Mouse (Mus musculus): Measurements from ENCODE around the gene Hivep3.
A peak's percentile ranks its signal among the peaks of the same experiment; 100 is the strongest.

The Hivep3 gene

GRCm38 (mm10) chr4:119816620-119817356 is 83.2 kb downstream of the Hivep3 start:
- DNase-seq (ENCODE audit: low spot score in 2 of 2): peak in 1 of 2 experiments; percentile 49

GRCm38 (mm10) chr4:119825956-119826355 is 92.4 kb downstream of the Hivep3 start:
- no peak for DNase-seq (ENCODE audit: low spot score in 2 of 2)

DNA sequence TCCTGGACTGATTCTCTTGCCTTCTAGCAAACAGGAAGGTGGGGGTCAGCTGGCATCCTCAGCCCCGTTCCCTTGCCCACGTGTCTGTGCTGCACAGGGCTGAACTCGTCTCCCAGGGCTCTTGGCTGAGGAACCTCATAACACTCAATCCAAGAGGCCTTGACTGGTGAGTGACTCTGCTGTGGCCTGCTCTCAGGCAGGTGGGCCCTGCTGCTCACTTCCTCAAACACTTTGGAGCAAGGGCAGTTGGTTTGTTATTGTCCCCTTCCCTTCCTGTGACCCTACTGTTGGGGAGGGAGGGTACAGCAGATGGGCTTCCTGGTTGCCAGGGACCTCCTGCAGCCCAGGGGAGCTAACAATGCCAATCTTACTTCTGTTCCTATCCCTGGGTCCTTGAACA is 94.8 kb downstream of the Hivep3 start:
- no peak for DNase-seq (ENCODE audit: low spot score in 2 of 2)

DNA sequence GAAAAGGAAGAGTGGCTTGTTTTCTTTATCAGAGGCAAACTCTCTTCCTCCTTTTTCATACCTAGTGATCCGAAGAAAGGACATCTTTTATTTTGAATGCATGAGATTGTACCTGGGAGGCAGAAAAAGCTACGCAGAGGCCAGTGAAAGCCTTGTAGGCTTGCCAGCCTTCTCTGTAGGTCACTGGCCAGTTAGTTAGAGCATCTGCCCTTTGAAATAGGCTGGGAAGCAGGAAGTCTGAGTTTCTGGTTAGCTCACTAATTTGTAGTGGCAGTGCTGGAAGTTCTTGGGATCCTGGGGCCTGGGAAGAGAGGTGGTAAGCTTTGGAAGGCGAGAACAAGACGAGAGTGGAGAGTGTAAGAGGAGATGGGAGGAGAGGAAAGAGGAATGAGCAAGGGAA is 95.4 kb downstream of the Hivep3 start:
- no peak for DNase-seq (ENCODE audit: low spot score in 2 of 2)

DNA sequence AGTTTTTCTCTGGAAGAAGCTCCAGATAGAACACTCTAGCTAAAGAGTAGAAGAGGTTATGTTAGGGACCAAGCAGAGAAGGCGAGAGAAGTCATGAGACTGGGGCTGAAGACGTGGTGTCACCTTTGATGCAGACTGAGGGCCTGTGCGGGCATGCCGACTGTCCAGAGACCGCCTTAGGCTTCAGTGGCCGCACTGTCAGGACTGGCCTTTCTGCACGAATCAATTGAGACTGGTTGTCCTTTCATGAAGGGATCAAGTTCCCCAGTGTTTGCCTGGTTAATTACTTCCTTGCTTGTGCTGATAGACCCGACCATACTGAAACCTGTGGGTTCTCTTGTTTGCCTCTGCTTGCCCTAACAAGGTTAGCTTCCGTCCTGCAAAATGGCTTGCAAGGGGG is 99.7 kb downstream of the Hivep3 start:
- DNase-seq (ENCODE audit: low spot score in 2 of 2): no peak

DNA sequence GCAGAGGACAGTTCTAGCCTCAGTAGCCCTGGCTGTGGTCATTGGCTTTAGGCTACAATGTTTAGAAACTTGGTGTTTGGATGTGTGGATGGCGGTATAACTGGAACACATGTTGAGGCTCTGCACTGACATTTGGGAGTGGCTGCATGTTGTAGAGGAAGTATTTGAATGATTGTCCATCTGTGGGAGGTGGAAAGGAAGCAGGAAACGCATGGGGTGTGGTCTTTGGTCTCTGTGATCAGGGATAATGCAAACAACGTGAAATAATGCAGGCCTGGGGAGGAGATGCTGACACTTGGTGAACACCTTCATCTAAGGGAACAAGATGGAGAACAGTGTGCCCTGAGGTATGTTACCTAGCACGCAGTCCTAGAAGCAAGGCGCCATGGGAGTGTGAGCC is 100.3 kb downstream of the Hivep3 start:
- DNase-seq (ENCODE audit: low spot score in 2 of 2): no peak

- no peak for DNase-seq (ENCODE audit: low spot score in 2 of 2)
Observed at GRCm38 (mm10) chr4:119836181-119836580, 102.6 kb downstream of the Hivep3 start.

DNA sequence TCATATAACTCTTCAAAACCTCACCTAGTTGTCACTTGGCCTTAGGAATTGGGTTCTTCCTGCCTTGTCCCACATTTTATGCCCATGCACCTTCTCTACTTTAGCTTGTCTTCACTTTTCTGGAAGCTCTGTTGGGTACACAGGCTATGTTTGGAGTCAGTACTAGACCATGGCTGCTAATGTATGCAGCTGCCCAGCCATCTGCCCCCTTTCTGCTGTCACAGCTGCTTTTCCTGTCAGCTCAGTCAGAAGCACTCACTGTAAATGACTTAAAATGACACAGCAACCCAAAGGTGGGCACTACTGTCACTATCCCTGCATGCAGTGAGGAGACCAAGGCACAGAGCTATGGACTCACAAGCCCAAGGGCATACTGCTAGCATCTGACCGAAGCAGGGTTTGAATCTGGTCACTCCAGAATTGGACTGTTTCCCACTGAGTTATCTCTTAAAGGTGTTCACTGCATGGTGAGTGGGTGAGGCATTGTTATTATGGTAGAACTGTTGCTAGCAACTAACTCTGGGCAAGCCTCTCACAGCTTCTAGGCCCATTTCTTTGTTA is 104.0 kb downstream of the Hivep3 start:
- DNase-seq (ENCODE audit: low spot score in 2 of 2): no peak

DNA sequence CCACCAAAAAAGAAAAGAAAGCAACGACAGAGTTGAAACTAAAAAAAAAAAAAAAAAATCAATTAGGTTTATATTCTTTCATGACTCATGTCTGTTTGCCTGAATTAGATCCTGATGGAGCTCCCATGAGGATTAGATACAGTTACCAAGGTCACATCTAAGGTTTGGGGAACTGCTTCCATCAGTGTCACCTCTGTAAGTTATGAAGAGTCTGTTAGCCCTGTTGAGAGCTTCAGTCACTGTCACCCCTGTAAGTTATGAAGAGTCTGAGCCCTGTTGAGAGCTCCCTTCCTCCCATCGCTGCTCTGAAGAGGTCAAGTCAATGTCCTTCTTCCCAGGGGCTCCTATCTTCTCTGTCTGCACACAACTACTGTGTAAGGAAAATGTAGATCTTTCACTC is 104.7 kb downstream of the Hivep3 start:
- no peak for DNase-seq (ENCODE audit: low spot score in 2 of 2)

- DNase-seq (ENCODE audit: low spot score in 2 of 2): no peak
Observed at GRCm38 (mm10) chr4:119843294-119843693, 109.7 kb downstream of the Hivep3 start.

DNA sequence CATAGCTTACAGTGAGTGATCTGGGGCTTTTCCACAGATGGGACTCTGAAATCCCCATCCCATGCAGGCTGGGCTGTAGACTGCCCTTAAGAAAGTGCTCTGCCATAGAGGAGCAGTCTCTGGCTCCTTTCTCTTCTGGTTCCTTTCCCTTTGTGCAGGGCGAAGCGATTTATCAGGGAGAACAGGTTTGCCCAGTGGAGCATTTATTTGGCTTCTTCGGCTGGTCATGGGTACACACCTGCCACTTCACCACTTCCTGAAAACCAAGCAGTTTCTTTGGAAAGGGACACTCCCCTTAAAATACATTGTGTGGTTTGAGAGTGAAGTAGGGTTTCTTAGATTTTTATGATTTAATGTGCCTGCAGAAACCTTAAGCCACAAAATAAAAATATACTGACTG is 110.7 kb downstream of the Hivep3 start:
- no peak for DNase-seq (ENCODE audit: low spot score in 2 of 2)

GRCm38 (mm10) chr4:119845596-119846161 is 112.1 kb downstream of the Hivep3 start:
- no peak for DNase-seq (ENCODE audit: low spot score in 2 of 2)

- no peak for DNase-seq (ENCODE audit: low spot score in 2 of 2)
Observed at GRCm38 (mm10) chr4:119852483-119852882, 118.9 kb downstream of the Hivep3 start.

DNA sequence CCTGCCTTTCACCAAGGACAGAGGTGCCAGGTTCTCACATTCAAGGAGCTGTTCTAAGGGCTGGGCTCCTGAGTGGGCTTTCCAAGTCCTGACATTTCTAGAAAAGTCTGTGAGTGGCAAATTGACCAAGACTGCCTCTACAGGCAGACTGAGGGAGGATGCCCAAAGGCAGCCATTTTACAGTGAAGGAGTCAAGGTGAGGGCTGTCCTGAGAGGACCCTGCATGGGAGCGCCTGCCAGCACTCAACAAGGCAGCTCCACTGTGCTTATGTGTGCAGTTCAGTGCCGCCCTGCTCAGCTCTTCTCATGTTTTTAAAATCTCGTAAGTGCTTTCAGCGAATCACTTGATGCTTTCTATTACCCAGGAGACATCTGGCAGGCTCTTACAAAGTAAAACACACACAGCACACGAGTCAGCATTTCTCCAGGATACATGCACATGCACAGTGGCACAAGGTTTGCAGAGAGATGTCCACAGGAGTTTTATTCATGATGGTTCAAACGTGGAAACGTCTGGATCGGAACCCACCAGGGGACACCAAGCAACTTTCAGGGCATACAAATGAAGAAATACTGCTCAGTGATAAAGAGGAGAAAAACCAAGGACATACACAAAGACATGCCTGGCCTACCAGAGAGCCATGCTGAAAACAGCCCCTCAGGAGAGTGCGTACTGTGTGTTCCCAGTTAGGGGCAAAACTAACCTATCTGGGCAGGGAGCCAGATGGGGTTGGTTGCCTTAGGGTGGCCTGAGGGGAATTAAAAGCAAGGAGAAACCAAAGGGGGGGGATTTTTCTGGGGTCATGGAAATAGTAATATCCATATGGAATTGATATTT is 120.9 kb downstream of the Hivep3 start:
- DNase-seq (ENCODE audit: low spot score in 2 of 2): no peak

DNA sequence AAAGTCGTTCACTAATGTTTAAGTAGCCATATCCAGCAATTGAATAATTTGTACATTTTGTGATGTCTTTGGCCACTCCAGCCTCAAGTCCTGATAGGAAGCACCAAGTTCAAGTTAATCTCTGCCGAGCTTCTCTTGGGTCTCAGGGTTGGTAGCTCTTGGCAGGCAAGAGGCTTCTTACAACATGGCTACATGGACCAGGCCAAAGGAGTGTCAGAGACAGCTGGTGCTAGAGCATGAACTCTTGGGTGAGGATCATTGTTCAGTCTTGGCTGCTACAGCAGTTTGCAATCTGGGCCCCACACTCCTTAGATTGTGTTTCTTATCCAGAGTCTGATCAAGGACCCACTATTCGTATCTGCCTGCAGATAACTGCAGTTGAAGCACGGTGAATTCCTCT is 125.9 kb downstream of the Hivep3 start:
- DNase-seq (ENCODE audit: low spot score in 2 of 2): no peak

DNA sequence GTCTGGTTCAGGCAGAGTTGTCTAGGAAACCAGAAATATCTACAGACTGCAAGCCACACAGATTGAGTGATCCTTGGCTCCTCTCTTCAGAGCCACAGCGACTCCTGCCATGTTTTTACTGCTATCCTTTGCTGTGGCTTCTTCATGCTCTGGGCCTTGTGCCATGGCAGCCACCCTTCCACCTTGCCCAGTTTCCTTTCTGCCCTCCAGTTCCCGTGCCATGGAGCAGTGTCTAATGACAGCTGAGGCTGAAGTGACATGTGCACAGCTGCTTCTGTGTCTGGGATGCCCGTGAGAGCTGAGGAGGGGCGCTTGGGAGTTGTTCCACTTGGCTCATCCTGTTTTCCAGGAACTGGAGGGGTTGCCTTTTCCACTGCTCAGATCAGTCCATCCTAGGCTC is 127.4 kb downstream of the Hivep3 start:
- DNase-seq (ENCODE audit: low spot score in 2 of 2): no peak

DNA sequence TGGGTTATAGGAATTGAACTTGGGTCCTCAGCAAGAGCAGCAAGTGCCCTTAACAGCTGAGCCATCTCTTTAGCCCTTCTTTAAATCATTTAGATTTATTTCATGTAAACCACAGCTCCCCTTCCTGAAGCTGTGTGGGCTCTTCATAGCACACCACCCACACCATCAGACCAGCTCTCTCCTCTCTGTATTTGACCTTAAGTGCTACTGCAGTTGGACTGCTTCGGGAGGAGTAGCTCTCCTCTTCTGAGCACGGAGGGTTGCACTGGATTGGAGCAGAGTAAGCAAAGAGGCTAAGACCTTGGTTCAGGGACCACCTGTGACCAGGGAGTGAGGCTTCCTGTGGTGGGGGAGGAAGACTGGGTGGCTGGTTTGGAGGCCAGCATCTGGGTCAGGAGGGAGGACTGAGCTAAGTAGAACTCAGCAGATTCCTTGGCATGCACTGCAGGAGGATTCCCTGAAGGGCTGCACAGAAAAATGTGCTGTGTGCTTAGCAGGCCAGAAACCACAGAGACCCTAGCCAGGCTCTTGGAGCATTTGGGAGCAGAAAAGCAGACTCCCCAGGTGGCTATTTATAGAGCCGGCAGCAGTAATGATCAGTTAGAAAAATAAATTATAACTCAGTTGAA is 132.4 kb downstream of the Hivep3 start:
- no peak for DNase-seq (ENCODE audit: low spot score in 2 of 2)

GRCm38 (mm10) chr4:119867132-119867531 is 133.5 kb downstream of the Hivep3 start:
- DNase-seq (ENCODE audit: low spot score in 2 of 2): no peak

DNA sequence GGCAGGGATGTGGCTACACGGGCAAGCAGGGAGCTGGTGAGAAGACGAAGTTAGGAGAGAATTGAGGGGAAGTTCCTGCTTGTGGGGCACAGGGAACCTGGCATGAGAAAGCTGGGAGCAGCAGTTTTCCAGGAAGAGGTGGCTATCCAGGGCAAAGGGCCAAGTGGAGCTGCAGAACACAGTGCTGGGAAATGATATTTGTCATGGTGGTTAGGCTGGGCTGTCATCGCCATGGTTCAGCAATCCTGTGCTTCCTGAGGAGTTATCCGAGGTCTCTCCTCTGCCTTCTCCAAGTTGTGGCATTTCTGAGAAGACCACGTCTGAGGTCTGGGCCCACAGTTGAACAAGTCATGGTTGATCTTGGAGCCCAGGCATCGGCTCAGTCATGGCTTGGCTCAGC is 136.8 kb downstream of the Hivep3 start:
- no peak for DNase-seq (ENCODE audit: low spot score in 2 of 2)

- DNase-seq (ENCODE audit: low spot score in 2 of 2): no peak
Observed at GRCm38 (mm10) chr4:119871441-119871840, 137.9 kb downstream of the Hivep3 start.

DNA sequence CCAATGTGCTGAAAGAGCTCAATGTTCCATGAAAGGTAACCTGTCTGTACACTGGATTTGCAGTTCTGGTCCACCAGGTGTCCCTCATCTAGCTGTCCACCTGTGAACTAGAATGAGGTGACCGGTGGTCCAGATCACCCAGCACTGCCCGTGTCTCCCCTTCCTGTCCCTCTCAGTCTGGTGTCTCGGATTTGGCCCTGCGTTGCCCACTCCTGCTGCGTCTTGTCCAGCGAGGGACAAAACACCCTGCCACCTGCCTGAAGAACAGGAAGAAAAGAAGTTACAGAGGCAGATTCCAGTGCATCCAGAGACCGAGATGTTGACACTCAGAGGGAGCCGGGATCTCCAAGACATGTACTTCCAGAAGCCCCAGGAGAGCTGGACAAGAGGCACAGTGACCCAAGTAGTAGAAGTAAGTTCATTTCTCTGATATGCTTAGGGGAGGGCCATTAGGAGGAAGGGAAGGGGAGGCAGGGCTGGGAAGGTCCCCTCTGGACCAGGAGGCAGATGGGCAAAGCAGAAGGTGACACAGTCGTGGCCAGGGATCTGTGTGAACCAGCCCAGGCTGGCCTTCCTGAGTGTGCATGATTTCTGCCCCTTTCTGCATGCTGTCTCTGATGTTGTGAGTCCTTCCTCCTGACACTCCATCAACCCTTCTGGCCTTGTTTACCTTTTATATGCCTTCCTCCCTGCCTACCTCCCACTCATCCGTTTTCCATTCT is 138.4 kb downstream of the Hivep3 start:
- DNase-seq (ENCODE audit: low spot score in 2 of 2): no peak
